Mouse (Mus musculus): Measurements from ENCODE around the gene March7. TPM values are rescaled to one million over a fixed set of nuclear protein-coding genes. Genes with fewer than 3 reads are reported as not detected.

The March7 gene
- polyA plus RNA-seq, 1 experiment: 10.7 TPM

- H3K36me3 ChIP-seq (ENCODE audit: control insufficient read depth, insufficient read depth, low read length): no peaks in the 10 kb centered on the region
- TF ChIP-seq CTCF (conservative IDR thresholded peaks at IDR 0.05; ENCODE audit: insufficient read depth, insufficient read length, low read depth, low read length): no peak
- no peak for TF ChIP-seq POLR2A (IDR thresholded peaks at IDR 0.05; ENCODE audit: low read depth, low read length)
- DNase-seq: no peak
- no peak overlapping the region for H3K4me3 ChIP-seq (ENCODE audit: insufficient read depth, low read depth, low read length)
- H3K27me3 ChIP-seq (replicated peaks; ENCODE audit: control insufficient read depth, insufficient read depth, low read length): no peaks in the 10 kb centered on the region
- H3K27ac ChIP-seq (ENCODE audit: insufficient read depth, low read depth, low read length): no peak overlapping the region
- 83% methylated on average over 3 of the region's 3 CpGs for WGBS
- H3K4me1 ChIP-seq (ENCODE audit: control insufficient read depth, insufficient read depth, low read length): no peaks in the 10 kb centered on the region
These were observed 88.6 kb downstream of the March7 start for GRCm38 (mm10) chr2:60298266-60298665.

- no peaks in the 10 kb centered on the region for H3K36me3 ChIP-seq (ENCODE audit: control insufficient read depth, insufficient read depth, low read length)
- no peak overlapping the region for H3K27ac ChIP-seq (ENCODE audit: insufficient read depth, low read depth, low read length)
- no peak for DNase-seq
- no peaks in the 10 kb centered on the region for H3K4me1 ChIP-seq (ENCODE audit: control insufficient read depth, insufficient read depth, low read length)
- H3K4me3 ChIP-seq (ENCODE audit: insufficient read depth, low read depth, low read length): no peak overlapping the region
- TF ChIP-seq CTCF (conservative IDR thresholded peaks at IDR 0.05; ENCODE audit: insufficient read depth, insufficient read length, low read depth, low read length): no peak
- 92% methylated on average over 2 of the region's 2 CpGs for WGBS
- no peaks in the 10 kb centered on the region for H3K27me3 ChIP-seq (replicated peaks; ENCODE audit: control insufficient read depth, insufficient read depth, low read length)
These were observed 89.6 kb downstream of the March7 start for GRCm38 (mm10) chr2:60299323-60299722.

Other genes with a start within 250 kb of the March7 start
- 15.0 and 16.5 TPM in 2 replicates for gene Baz2b, start within 50 bp of the March7 start, polyA plus RNA-seq (2012; rRNA removed)
- 37.3 and 47.4 TPM in 2 replicates for gene Cd302, start 74.6 kb downstream of the March7 start, polyA plus RNA-seq (2012; rRNA removed)
- 0.41 and 0.72 TPM in 2 replicates for gene Ly75, start 173.4 kb downstream of the March7 start, polyA plus RNA-seq (2012; rRNA removed)